Mouse (Mus musculus) midbrain, postnatal 0 days (tissue): ENCODE measurements around the gene Rasgef1c. TPM values are rescaled to one million over a fixed set of nuclear protein-coding genes. Genes with fewer than 3 reads are reported as not detected.

Experiments used
- ATAC-seq: fragments of 200-750 bp; cut with Nextera tagmentation; 2 replicates; pipeline ENCODE4 v1.8.0; 2017; ENCODE audit warnings: moderate number of reproducible peaks, mild to moderate bottlenecking, moderate TSS enrichment, moderate library complexity; ENCODE audit not compliant: low FRiP score
- DNase-seq: peaks from one replicate; pipeline ENCODE4 v3.0.0-alpha.2; 2015; ENCODE audit warnings: low spot score
- H3K27ac ChIP-seq: fragments of 300-500 bp; sonication (generic); 2 replicates; pipeline ENCODE4 v1.5.1; 2014; ENCODE audit warnings: low read depth, mild to moderate bottlenecking, low read length, mixed read lengths
- H3K27me3 ChIP-seq: fragments of 300-500 bp; sonication (generic); 2 replicates; pipeline ENCODE4 v1.6.1; 2014; ENCODE audit warnings: low read length, control low read depth, mixed read lengths; ENCODE audit not compliant: insufficient read depth
- H3K36me3 ChIP-seq: fragments of 300-500 bp; sonication (generic); 2 replicates; pipeline ENCODE4 v1.6.1; 2014; ENCODE audit warnings: low read length, control low read depth, mixed read lengths; ENCODE audit not compliant: insufficient read depth
- H3K4me1 ChIP-seq: fragments of 300-500 bp; sonication (generic); 2 replicates; pipeline ENCODE4 v1.6.1; 2014; ENCODE audit warnings: mild to moderate bottlenecking, control low read depth, antibody characterized with exemption, low read length, mixed read lengths; ENCODE audit not compliant: insufficient read depth
- H3K4me2 ChIP-seq: fragments of 300-500 bp; sonication (generic); 2 replicates; pipeline ENCODE4 v1.6.1; 2014; ENCODE audit warnings: low read depth, mild to moderate bottlenecking, low read length, mixed read lengths; ENCODE audit not compliant: poor library complexity, severe bottlenecking
- H3K4me3 ChIP-seq: fragments of 300-500 bp; sonication (generic); 2 replicates; pipeline ENCODE4 v1.5.1; 2014; ENCODE audit warnings: low read depth, mild to moderate bottlenecking, low read length, moderate library complexity
- H3K9ac ChIP-seq: fragments of 300-500 bp; sonication (generic); replicated peaks from 2 replicates; pipeline ENCODE4 v1.6.1; 2014; ENCODE audit warnings: mild to moderate bottlenecking, low read length, moderate library complexity, mixed read lengths; ENCODE audit not compliant: poor library complexity, severe bottlenecking
- H3K9me3 ChIP-seq: fragments of 300-500 bp; sonication (generic); 2 replicates; pipeline ENCODE4 v1.6.1; 2016; ENCODE audit warnings: low read length, control low read depth
- CTCF ChIP-seq: IDR thresholded peaks from 2 replicates; pipeline ENCODE4 v1.5.1; 2016; ENCODE audit warnings: antibody characterized with exemption, mild to moderate bottlenecking
- WGBS: fragments of 180-500 bp; shearing (Covaris S2); extraction: QIAGEN DNeasy Blood & Tissue Kit; methylation state at CpG from one replicate; pipeline ENCODE4 v1.1.7; 2014; 5-methylcytosine and 5-hydroxymethylcytosine counted together
- polyA plus RNA-seq: library from polyadenylated mRNA; unstranded; fragments of >200 nt; fragmentation: Nextera tagmentation; extraction: Ambion mirVana; gene quantifications from 2 replicates; pipeline ENCODE4 v1.2.1, GENCODE M21; 2015
- total RNA-seq: library from RNA; depleted of rRNA; stranded (reverse); fragments of >200 nt; gene quantifications from 2 replicates; pipeline ENCODE4 v1.2.3, GENCODE M21; 2014

The Rasgef1c gene
- total and polyA plus RNA-seq, 2 experiments from 2014 or later: 43.3 to 45.7 TPM

- ATAC-seq: no peak
- Histone ChIP-seq H3K4me3 (no peak overlapping the region), H3K4me1 (no peaks in the 10 kb centered on the region), H3K36me3 (peaks cover 15% of the 10 kb centered on the region), H3K4me2 (no peak overlapping the region), H3K9me3 (no peaks in the 10 kb centered on the region), H3K9ac (no peak overlapping the region), H3K27me3 (no peaks in the 10 kb centered on the region), H3K27ac (no peak overlapping the region)
- WGBS: 65% methylated on average over 1 of the region's 1 CpGs
- no peak for TF ChIP-seq CTCF
- DNase-seq: no peak
Measured at GRCm38 (mm10) chr11:49974675-49975074, 73.0 kb downstream of the Rasgef1c start.

- Histone ChIP-seq H3K27ac (no peak overlapping the region), H3K36me3 (peaks cover 18% of the 10 kb centered on the region), H3K9me3 (no peaks in the 10 kb centered on the region), H3K4me3 (no peak overlapping the region), H3K4me1 (no peaks in the 10 kb centered on the region), H3K27me3 (no peaks in the 10 kb centered on the region), H3K4me2 (no peak overlapping the region), H3K9ac (no peak overlapping the region)
- no peak for DNase-seq
- no peak for TF ChIP-seq CTCF
- no peak for ATAC-seq
- WGBS: 83% methylated on average over 10 of the region's 10 CpGs
Measured at GRCm38 (mm10) chr11:49977963-49978568, 76.4 kb downstream of the Rasgef1c start.

- H3K4me3 ChIP-seq: no peak overlapping the region
- H3K9ac ChIP-seq: no peak overlapping the region
- no peaks in the 10 kb centered on the region for H3K4me1 ChIP-seq
- peaks cover 18% of the 10 kb centered on the region for H3K36me3 ChIP-seq
- ATAC-seq (no peak), DNase-seq (no peak)
- H3K27ac ChIP-seq: no peak overlapping the region
- no peak overlapping the region for H3K4me2 ChIP-seq
- 96% methylated on average over 8 of the region's 8 CpGs for WGBS
- no peaks in the 10 kb centered on the region for H3K27me3 ChIP-seq
- no peaks in the 10 kb centered on the region for H3K9me3 ChIP-seq
- no peak for TF ChIP-seq CTCF
Measured at GRCm38 (mm10) chr11:49978935-49979334, 77.3 kb downstream of the Rasgef1c start.

- Histone ChIP-seq H3K27ac (no peak overlapping the region), H3K4me3 (no peak overlapping the region), H3K4me2 (no peak overlapping the region), H3K36me3 (peaks cover 15% of the 10 kb centered on the region), H3K9me3 (no peaks in the 10 kb centered on the region), H3K9ac (no peak overlapping the region), H3K4me1 (no peaks in the 10 kb centered on the region), H3K27me3 (no peaks in the 10 kb centered on the region)
- 54% methylated on average over 6 of the region's 6 CpGs for WGBS
- ATAC-seq (no peak), DNase-seq (no peak)
- no peak for TF ChIP-seq CTCF
Measured at GRCm38 (mm10) chr11:49980681-49981235, 79.1 kb downstream of the Rasgef1c start.

GRCm38 (mm10) chr11:49981321-49981963 lies 79.8 kb downstream of the Rasgef1c start:
- ATAC-seq (no peak), DNase-seq (no peak)
- no peak overlapping the region for H3K27ac ChIP-seq
- H3K9ac ChIP-seq: no peak overlapping the region
- H3K4me3 ChIP-seq: no peak overlapping the region
- H3K36me3 ChIP-seq: peaks cover 11% of the 10 kb centered on the region
- H3K9me3 ChIP-seq: no peaks in the 10 kb centered on the region
- 78% methylated on average over 7 of the region's 7 CpGs for WGBS
- H3K27me3 ChIP-seq: no peaks in the 10 kb centered on the region
- no peak overlapping the region for H3K4me2 ChIP-seq
- no peak for TF ChIP-seq CTCF
- no peaks in the 10 kb centered on the region for H3K4me1 ChIP-seq

- no peak for TF ChIP-seq CTCF
- ATAC-seq: no peak
- Histone ChIP-seq H3K9me3 (no peaks in the 10 kb centered on the region), H3K27me3 (no peaks in the 10 kb centered on the region), H3K9ac (no peak overlapping the region), H3K36me3 (peaks cover 11% of the 10 kb centered on the region), H3K27ac (no peak overlapping the region), H3K4me1 (no peaks in the 10 kb centered on the region), H3K4me2 (no peak overlapping the region), H3K4me3 (no peak overlapping the region)
- WGBS: 79% methylated on average over 4 of the region's 4 CpGs
- no peak for DNase-seq
Measured at GRCm38 (mm10) chr11:49982094-49982493, 80.5 kb downstream of the Rasgef1c start.
